Mouse (Mus musculus) cerebellum, postnatal 36 days (tissue): ENCODE measurements at regions not wholly inside any gene's neighbourhood (a gene's known extent, or its start where the extent isn't known, plus 50 kb on each side); places are given as distances from the start of the nearest gene placed in this dataset.
A peak's percentile ranks its signal among the peaks of the same experiment; 100 is the strongest.
"Not testable (repeated sequence)": the region's sequence is repeated elsewhere in the genome, so short reads cannot be mapped to it uniquely, and the experiment has no call there.

ENCODE experiments used
- DNase-seq, 2 experiments: peaks; one replicate each; pipeline ENCODE4 v3.0.0; 2021 to 2022; ENCODE audit warnings: mixed read lengths in 2 of 2

- DNase-seq, result no peak
Measured at GRCm38 (mm10) chr9:33533101-33533810, 897.2 kb downstream of the Ets1 start.

GRCm38 (mm10) chr9:33543301-33543700 lies 907.3 kb downstream of the Ets1 start:
- DNase-seq, result peak; percentile 72 to 81

DNA sequence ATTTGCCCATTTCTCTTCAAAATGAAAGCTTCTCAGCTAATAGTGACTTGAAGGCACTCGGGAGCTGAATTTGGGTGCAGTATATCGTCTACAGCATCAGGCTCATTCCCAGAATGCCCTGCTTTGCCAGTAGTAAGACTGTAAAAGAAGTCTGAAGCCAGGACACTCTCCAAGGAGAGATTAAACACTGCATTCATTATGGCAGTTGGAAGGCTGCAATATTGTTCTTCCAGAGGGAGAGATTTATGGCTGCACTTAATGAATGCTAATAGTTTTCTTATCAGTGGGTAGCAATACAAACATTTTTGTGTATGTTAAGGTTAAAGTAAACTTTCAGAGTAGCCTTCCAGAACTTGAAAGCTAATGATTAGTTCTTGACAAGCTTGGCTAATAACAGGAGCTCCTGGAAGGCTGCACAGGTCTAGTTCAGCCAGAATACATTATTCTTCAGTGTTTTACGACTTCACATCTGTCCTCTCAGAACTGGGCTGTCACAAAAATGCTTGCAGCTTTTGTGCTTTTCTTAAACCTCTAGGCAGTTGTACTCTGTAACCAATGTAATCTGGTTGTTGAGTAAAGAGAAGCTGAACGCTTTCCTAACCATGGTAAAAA lies 910.2 kb downstream of the Ets1 start:
- DNase-seq, result no peak

- DNase-seq, result no peak
Measured at GRCm38 (mm10) chr9:33549395-33549794, 913.4 kb downstream of the Ets1 start.

DNA sequence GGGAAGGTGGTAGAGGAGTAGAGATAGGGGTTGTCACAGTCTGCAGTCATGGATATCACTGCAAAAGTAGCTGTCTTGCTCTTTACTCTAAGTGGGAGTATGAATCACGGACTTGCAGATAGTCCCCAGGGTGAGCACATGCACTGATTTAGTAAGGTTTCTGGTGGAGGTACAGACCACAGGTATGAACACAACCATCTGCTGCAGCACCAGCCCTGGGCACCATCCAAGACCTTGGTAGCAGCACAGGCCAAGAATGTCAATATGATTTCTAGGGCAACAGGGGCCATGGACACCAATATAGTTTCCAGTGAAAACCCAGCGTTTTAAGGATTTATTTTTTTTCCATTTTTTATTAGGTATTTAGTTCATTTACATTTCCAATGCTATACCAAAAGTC lies 913.7 kb upstream of the Kirrel3 start:
- DNase-seq, result peak; percentile 80 to 81

DNA sequence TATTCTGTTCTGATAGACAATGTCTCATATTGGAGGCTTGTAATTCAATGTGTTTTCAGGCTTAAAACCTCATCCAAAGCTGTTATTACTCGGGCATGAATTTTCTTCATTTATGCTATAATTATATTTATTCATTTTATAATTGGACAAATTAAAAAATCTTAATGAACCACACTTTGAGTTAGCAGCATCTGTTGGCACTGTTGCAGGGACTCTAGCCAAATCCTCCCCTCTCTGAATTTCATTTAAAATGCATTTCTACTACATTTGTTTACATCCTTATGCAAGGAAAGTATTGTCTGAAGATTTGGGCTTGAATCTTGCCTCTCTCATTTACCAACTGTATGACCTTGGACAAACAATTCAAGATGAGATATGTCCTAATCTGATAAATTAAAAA lies 874.2 kb upstream of the Kirrel3 start:
- no peak for DNase-seq

DNA sequence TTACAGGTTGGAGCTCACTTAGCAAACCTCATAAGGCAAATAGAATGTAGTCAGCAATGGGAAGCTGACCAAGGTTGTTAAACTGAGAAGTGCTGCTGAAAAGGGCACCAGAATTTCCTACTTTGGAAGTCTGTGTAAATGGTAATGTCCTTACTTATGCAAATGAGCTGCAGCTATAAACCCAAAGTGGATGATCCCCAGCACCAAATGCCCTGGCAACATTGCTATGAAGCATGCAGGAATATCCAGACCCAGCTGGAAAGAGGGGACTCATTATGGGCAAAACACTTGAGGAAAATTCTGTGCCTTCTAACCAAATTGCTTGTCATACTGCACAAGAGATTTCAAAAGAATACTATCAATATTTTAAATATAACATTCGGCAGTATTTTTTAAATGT lies 861.3 kb upstream of the Kirrel3 start:
- DNase-seq, result no peak

GRCm38 (mm10) chr9:33629731-33630473 lies 855.8 kb upstream of the Kirrel3 start:
- DNase-seq, result no peak

GRCm38 (mm10) chr9:33662978-33663377 lies 822.7 kb upstream of the Kirrel3 start:
- DNase-seq, result no peak

DNA sequence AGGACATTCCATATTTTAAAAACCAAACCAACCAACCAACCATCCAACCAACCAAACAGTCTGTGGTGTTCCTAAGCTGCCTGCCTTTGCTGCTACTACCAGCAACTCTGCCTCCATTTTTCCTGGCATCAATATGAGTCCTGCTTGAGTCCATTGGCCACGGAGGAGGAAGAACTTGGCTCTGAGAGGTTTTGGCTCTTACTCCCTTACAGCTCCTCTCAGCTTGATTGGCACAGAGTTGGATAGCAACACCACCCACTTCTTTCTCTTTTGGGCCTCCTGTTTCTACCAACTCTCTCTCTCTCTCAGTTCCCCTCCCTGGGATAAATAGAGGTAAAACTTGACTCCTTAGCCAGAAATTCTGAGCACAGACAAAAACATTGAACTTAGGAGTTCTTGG lies 804.6 kb upstream of the Kirrel3 start:
- peak; percentile 43 to 51 for DNase-seq

DNA sequence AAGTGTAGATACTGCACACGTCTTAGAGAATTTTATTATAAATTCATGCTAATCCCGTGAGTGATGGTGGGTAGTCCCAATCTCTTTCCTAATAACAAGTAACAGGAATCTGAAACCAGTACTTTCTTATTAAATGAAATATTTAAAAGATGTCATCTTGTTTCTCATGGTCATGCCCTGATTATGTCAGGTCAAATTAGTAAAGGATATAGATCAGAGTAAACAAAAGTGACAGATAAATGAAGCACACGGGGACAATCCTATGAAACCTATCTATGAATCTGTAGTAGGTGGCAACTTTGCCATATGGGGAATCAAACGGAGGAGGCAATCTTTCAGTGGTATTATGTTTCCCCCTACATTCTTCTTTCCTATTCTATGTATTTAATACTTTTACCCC lies 794.0 kb upstream of the Kirrel3 start:
- DNase-seq, result no peak

DNA sequence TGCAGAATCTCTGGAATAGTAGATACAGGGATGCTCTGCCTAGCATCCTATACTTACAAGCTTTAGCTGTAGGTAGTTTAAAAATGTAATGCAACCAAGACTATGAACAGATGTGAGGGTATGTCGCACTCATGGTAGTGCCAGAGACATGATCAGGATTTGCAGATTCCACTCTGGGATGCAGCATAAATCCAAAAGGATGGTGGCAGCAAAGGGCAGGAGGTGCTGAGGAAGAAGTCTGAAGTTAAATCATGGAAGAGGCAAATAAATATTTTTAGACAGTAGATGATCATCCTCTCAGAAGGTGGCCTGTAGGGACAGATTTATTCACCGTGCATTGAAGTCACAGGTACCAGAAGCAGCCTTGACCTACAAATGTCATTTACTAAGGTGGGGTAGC lies 768.1 kb upstream of the Kirrel3 start:
- DNase-seq, result no peak

DNA sequence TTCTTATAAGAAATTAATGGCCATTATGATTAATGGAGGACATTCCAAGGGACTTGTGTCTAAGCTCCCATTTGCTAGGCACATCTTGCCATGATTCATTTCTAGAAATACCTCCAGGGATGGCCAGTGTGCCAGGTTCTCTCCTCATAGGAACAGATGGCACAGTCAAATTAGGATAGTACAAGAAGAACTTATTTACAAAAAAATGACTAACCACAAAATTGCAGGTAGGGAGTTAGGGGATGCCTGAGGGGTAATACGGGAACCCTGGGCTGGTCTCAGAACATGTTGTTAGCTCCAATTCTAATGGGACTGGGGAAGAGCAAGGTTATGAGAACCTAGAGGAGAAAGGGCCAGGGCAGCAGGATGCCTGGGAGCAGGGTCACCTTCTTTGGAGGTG lies 760.9 kb upstream of the Kirrel3 start:
- DNase-seq, result peak; percentile 51 to 61

DNA sequence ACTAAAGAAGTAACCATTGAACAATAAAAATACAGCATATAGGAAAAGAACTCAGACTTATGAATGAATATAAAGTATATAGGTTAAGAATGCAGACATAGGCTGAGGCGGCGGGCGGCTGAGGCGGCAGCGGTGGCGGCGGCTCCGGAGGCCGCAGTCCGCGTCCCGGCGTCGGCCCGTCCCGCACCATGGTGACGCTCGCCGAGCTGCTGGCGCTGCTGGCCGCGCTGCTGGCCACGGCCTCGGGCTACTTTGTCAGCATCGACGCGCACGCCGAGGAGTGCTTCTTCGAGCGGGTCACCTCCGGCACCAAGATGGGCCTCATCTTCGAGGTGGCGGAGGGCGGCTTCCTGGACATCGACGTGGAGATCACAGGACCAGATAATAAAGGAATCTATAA lies 757.6 kb upstream of the Kirrel3 start:
- DNase-seq, result not testable (repeated sequence)

DNA sequence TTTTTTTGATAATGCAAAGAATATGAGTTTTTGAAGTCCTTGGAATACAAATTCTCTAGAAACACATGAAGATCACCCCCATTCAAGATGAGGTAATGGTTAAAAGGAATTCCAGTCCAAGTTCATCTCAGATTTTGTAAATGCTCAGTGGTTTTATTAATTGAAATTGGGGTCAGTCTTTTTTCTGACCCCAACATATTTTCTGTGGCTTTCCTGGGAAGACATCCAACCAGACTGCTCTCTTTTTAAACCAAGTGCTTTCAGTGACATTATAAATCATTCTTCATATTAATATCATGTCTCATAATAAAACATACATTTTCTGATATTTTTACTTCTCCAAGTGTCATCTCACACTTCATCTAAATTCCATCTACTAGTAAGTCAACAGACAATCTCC lies 725.0 kb upstream of the Kirrel3 start:
- DNase-seq, result no peak

GRCm38 (mm10) chr9:33766235-33766634 lies 719.5 kb upstream of the Kirrel3 start:
- DNase-seq, result peak in 1 of 2 experiments; percentile 3

- no peak for DNase-seq
Measured at GRCm38 (mm10) chr9:33769811-33770210, 715.9 kb upstream of the Kirrel3 start.

DNA sequence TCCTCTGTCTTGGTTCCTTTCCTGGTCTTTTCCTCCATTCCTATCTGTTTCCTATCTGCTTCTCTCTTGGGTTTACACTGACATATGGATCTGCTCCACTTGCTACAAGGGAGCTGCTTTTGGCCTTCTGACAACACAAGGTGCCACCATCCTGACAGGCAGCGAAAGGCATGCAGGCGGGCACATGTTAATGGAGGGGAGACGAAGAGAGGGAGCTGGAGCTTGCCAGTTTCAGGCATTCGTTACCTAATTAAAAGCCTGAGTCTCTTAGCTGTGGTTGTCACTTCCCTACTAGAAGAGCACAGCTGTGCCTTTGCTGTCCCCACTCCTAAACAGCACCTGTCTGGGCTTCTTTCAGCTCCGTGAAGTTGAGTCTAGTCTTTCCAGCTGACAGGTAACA lies 711.5 kb upstream of the Kirrel3 start:
- DNase-seq, result no peak

- peak; percentile 41 to 49 for DNase-seq
Measured at GRCm38 (mm10) chr9:33790617-33791016, 695.1 kb upstream of the Kirrel3 start.

DNA sequence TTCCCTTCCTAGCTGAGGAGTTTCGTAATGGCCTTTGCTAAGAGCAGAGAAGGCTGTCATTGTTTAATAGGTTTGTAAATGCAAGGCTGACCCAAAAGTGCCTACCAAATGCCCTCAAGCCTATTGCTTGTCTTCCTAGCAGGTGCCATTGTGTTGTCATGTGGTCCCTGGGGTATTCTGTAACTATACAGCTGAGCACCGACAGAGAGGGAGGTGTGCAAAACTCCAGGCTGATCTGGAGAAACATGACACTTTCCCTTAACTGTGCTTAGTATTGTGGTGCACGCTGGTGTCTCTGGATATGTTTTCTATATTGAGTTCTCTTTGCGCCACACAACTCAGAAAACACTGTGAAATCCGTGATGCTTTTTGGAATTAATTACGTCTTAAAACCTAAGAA lies 685.4 kb upstream of the Kirrel3 start:
- no peak for DNase-seq

GRCm38 (mm10) chr9:33800763-33801162 lies 684.9 kb upstream of the Kirrel3 start:
- no peak for DNase-seq

GRCm38 (mm10) chr9:33814739-33815368 lies 670.8 kb upstream of the Kirrel3 start:
- no peak for DNase-seq

GRCm38 (mm10) chr9:33822574-33823394 lies 662.9 kb upstream of the Kirrel3 start:
- DNase-seq, result no peak
